Mouse (Mus musculus): ENCODE results near the gene Efna5. TPM values are rescaled to one million over a fixed set of nuclear protein-coding genes. Genes with fewer than 3 reads are reported as not detected.

Efna5 gene
- total RNA-seq, 2 experiments from 2014 or later, result 24.5 to 30.3 TPM

DNA sequence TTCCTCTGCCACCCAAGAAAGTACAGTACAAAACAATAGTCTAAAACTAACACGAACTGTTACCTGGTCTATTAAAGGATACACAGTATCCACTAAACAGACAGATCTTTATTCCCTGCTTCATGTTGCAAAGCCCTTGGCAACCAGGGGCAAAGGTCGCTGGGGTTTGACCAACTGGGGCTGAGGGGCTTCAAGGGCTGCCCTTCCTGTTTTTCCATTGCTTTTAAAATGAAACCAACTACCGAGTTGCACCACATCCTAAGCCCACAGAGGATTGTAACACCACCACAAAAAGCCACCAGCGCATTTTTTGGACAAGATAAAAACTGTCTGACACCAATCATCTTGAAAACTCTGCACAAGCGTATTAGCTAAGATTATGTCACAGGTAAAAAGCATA, 276.8 kb downstream of the Efna5 start:
- no peak for DNase-seq

- DNase-seq, result no peak
Observed at GRCm38 (mm10) chr17:62603604-62604003, 277.5 kb downstream of the Efna5 start.

DNA sequence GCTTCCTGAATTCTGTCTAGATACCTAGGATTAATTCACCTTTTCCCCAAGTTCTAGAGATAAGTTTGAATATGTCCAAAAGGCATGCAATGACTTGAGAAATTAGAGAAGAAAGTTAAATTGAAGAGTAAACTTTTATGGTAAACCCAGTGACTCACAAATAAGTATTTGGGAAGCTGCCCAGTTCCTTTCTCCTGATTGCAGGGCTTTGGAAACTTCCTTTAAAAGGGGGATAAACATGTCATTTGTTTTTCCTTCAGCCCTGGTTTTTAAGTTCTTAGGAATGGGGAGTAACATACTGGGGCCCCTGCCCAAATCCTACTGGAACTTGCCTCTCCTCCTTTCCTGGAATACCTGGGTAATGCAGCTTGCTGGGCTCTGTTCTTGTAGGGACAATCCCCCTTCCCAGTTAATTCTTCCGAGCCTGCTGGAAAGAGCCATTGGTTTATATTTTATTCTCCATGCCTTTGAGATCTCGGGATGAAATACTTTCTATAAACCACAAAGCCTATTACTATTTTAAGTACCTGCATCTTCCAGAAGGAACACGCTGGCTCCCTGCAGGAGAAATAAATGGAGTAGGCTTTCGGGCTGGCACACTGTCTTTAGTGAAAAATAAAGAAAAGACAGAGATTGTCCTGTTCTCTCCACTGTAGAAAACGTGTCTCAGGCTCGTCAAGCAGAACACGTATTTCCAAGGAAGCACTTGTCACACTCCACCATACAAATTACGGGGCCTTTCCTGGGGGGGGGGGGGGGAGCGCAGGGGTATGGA, 282.2 kb downstream of the Efna5 start:
- DNase-seq, result no peak

DNA sequence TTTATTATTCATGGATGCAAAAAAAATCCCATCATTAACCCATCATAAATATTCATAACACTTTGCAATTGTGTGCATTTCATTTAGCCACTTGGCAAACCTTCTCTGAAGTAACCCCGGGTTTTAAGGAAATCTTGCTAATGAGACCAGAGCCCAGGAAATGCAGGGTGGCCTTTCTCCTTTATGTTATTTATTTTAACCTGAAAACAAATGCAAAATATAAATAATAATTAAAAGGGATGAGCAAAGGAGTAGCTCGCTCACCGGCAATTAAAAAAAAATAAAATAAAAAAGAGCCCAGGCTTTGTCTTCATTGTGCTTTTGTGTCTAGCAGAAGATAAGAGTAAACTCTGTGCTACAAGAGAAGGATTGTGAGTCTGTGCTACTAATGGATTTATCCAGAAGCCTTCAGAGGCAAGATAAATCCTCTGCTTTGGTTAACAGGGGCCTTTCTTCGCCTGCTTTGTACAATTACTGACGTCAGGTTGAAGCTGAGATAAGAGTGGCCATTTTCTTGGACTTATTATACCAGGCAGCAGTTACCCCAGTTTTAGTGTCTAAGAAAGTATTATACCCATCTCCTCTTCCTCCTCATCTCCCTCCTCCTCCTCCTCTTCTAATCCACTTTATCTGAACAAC, 288.6 kb downstream of the Efna5 start:
- no peak for DNase-seq

DNA sequence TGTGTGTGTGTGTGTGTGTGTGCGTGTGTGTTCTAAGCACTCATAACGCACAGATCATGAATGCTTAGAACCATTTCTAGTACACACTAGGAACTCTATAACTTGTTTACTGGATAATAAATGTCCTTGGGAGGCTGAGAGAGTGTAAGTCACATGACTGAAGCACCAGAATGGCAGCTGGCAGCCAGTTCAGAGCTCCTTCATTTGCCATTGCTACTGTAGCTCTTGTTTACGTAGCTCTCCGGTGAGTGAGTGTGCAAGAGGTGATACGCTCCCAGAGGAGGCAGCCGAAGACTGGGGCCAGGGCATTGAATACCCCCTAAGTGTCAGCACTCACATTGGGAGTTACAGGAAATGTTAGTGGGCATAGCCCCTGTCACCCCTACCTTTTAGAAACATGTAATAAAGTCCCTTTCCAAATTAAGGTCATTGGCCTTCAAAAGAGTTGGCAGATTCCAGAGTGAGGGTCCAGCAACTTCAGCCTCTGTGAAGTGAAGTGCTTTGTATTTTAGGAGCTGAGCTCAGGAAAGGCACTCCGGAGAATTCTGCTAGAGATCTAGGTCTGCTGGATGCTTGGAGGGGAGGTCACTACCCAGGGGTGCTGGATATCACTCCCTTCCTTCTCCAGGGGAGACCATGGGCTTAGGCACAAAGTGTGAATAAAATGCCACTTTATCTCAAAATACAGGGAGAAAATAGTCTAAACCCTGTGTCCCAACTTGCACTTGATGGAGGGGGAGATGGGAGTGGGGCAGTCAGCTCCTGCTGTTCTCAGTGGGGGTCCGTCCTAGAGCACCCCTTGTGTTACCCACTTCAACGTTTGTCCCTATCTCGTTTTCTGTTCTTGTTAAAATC, 289.3 kb downstream of the Efna5 start:
- DNase-seq, result peak; percentile 10

DNA sequence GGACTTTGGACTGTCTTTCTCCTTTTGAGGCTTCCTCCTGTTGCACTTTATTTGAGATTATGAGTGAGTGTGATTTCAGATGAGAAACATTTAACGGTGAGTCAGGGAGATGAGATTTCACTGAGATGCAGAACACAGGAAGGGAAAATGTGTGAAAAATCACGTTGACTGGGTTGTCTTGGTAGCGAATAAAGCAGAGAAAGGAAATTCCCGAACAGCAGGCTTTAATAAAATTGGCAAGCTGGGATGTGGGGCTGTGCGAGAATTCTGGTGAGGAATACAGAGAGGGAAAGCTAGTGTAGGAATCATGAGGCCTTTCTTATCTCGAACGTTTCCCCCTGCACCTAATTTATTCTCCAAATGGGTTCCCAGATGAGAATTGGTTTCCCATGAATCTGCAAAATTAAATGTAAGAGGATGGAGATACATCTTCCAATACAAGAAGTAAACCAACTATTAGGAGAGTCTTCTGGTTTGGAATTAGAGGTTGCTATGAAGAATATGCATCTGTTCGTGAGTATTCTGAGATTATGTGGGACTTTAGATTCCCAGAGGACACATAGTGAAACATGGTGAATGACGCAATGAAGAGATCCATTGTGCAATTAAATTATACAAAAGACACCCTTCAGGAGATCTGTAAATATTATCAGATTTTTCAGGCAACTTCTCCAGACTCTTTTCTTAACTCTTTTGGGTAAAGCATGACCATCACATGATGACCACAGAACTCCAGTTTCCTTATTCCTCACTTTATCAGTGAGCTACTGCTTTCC, 290.2 kb downstream of the Efna5 start:
- no peak for DNase-seq

GRCm38 (mm10) chr17:62580127-62580526, 301.0 kb downstream of the Efna5 start:
- DNase-seq, result no peak

DNA sequence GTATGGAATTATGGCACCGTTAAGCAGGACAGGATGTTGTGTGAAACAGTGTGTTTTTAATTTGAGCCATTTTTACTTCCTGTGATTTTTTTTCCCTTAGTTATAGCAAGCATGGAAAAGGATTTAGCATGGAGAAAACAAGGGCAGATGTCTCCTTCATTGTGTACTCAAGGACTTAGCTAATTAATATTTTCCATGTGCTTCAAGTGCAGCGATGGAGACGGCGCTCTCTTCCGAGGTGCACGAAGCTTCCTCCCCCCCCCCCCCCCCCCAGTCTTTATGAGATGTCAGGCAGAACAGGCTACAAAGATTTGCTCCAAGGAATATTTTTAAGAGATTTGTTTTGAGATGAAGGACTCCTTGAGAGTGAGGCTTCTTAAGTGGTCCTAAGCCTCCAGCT, 301.5 kb downstream of the Efna5 start:
- DNase-seq, result no peak

- no peak for DNase-seq
Observed at GRCm38 (mm10) chr17:62574499-62575265, 306.4 kb downstream of the Efna5 start.

DNA sequence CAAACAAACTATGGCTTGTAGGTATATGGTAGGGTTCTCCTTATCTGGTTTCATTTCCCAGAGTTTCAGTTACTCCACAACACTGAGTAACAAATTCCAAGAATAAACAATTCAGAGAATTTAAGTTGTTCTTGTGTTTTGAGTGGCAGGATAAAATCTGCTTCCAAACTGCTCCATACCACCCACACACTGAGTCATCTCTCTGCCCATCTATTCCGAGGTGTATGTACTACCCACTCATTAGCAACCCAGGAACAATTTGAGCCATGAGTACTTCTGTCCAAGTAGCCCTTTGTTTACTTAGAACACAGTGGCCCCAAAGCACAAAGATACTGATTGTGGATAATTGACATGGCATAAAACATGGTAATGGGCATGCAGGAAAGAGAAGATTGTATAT, 311.0 kb downstream of the Efna5 start:
- DNase-seq, result no peak

DNA sequence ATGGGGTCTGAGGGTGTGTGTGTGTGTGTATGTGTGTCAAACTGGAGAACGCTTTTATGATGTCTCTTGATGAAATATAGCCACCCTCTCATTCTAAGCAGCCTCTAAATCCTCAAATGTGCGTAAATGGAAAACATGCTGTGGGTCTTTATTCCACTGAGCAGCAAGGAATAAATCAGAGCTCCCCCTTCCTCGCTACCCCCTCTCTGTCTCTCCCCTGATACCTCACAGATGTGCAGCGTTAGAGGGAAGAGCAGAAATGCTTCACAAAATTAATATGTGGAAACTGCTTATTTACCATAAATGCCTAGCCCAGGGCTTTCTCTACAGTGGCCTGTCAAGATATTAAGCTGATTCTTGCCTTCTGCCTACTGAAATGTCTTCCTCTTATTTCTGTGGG, 313.1 kb downstream of the Efna5 start:
- DNase-seq, result no peak

DNA sequence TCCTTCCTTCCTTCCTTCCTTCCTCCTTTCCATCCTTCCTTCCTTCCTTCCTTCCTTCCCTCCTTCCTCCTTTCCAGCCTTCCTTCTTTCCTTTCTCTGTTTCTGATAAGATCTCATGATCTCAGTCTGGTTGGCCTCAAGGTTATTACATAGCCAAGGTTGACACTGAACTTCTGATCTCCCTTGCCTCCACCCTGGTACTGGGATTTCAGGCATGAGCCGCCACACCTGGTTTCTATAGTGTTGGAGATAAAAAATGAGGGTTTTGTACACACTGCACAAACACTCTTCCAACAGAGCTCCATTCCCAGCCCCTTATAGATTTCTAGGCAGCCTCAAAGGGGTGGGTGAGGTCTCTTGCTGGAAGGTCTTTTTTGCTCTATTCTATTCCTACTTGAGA, 315.5 kb downstream of the Efna5 start:
- no peak for DNase-seq

GRCm38 (mm10) chr17:62562439-62562838, 318.7 kb downstream of the Efna5 start:
- no peak for DNase-seq

- DNase-seq, result no peak
Observed at GRCm38 (mm10) chr17:62557215-62557614, 323.9 kb downstream of the Efna5 start.

All from adrenal gland, postnatal 10 days (tissue).